Mouse (Mus musculus): ENCODE data around the gene Samd4b.

Samd4b gene

DNA sequence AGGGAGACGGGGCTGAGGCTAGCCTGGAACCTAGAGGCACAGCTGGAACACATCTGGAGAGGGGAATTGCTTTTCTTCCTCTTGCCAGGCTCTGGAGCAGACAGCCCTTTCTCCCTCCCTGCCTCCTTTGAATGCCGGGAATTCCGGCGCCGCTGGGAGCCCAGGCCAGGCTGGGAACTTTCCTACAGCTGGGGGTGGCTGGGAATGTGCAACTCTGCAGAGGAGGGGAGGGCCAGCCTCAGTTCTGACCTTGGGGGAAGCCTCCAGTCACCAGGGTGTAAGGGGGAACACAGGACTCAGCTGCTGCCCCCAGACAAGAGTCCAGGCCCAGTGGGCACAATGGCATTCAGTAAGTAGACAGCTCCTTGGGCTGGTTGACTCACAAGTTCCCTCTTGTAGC lies 241.0 kb downstream of the Samd4b start:
- no peak for DNase-seq (ENCODE audit: low spot score)

- no peak for DNase-seq (ENCODE audit: low spot score)
Measured at GRCm38 (mm10) chr7:28355221-28355620, 242.7 kb downstream of the Samd4b start.

DNA sequence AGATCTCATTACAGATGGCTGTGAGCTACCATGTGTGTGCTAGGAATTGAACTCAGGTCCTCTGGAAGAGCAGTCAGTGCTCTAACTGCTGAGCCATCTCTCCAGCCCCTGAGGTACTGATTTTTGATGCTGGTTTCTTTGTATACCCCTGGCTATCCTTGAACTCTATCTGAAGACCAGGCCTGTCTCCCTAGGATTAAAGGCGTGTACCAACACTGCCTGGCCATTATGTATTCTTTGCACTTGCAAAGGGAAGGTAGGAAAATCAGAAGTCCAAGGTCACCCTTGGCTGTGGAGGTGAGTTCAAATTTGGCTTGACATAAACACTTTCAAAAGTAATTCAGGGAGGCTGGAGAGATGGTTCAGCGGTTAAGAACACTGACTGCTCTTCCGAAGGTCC lies 243.3 kb downstream of the Samd4b start:
- DNase-seq (ENCODE audit: low spot score), result no peak

DNA sequence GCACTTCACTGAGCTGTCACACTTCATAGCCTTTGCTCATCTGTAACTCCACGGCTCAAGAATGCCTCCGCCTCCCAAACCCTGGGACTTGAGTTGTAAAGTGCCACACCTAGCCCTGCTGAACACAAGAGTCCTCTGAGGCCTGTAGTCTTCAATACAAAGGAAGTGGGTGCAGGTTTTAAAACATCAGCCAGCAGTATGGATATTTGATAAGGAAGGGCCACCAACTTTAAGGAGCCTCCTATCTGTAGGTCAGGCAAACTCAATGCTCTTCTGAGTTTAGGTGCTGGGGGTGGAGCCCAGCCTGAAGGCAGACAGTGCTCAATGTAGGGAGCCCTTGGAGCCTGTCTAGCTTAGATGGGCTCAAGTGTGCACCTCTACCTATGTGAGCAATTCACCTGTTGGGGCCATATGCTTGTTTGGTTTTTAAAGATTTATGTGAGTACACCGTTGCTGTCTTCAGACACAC lies 243.8 kb downstream of the Samd4b start:
- no peak for DNase-seq (ENCODE audit: low spot score)

DNA sequence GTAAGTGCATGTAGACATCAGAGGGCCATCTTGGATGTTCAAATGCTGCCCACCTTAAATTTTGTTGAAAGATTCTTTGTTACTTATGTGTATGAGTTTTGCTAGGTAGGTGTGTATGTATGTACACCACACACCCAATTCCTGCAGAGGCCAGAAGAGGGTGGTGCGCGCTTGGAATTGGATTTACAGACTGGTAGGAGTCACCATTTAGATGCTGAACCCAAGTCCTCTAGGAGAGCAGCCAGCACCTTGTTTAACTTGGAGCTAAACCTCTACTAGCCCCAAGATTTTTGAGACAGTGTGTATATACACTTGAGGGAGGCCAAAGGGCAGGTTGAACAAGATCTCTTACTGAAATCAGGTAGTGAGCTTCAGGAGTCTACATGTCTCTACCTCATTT lies 244.7 kb downstream of the Samd4b start:
- no peak for DNase-seq (ENCODE audit: low spot score)

DNA sequence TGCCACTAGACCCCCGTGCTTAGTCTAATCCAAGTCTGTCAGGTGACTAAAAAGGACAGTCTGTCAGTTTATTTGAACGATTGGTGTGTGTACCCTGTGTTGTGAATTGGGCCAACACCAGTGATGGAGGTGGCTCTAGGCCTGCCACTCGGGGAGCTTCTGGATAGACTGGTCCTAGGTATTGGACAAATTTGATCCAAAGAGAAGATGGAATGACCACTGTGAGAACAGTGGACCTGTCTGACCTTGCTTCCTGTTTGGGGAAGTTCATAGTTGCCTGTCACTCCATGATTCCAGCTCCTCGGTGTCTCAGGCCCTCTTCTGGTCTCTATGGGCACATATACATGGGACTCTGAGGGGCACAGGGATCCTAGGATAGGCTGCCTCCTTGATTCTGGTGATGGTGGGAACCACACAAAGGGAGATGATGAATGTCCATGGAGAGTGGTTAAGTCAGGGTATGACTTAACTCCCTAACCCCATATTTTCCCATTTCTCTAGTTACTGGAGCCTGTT lies 246.2 kb downstream of the Samd4b start:
- no peak for DNase-seq (ENCODE audit: low spot score)

DNA sequence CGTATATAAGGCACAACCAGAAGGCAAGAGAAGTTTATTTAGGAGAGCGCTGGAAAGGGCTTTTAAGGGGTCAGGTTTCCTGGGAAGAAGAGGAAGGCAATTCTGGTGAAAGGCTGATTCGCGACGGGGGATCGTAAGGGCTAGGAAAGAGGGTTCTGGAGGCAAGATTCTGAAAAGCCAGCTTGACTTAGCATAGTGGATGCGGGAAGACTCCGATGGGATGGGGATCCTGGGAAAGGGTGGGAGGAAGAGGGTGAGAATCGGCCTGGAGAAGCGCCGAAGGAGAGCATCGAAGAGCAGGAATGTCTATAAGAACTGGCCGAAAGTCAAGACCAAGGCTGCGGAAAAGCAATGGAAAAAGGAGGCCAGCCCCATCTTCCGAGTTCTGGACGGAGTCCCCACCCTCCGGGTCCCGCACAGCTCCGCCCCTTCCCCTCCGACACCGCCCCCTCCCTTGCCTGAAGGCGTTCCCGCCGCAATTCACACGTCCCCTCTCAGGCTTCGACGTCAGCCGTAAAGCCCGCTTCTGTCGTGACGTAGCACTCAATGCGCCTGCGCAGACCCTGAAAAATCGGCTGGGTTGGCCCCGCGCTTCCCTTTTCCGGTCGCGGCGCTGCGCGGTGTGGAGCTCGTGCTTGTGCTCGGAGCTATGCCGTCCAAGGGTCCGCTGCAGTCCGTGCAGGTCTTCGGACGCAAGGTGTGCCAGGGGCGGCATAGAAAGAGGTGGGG lies 247.6 kb downstream of the Samd4b start, which contains the start of gene Rps16:
Gene Rps16, plus strand, starts transcription at position 498 of the 729 bp plus-strand sequence.
- DNase-seq (ENCODE audit: low spot score), result peak; percentile 97
